Mouse (Mus musculus) myocyte (in vitro differentiated cells): ENCODE measurements around the gene Gemin8. TPM values are rescaled to one million over a fixed set of nuclear protein-coding genes. Genes with fewer than 3 reads are reported as not detected.
A peak's percentile ranks its signal among the peaks of the same experiment; 100 is the strongest.

Experiments used
- H3K27me3 ChIP-seq: one replicate; pipeline ENCODE4 v1.6.1; 2011; ENCODE audit not compliant: control insufficient read depth, insufficient read depth, insufficient read length
- H3K36me3 ChIP-seq: one replicate; pipeline ENCODE4 v1.6.1; 2011; ENCODE audit not compliant: control insufficient read depth, insufficient read depth
- H3K4me2 ChIP-seq: one replicate; pipeline ENCODE4 v1.6.1; 2011; ENCODE audit warnings: low read depth, control low read depth
- H3K4me3 ChIP-seq: one replicate; pipeline ENCODE4 v1.5.1; 2011; ENCODE audit warnings: mild to moderate bottlenecking, control low read depth, moderate library complexity
- H3K79me2 ChIP-seq: one replicate; pipeline ENCODE4 v1.6.1; 2011; ENCODE audit not compliant: control insufficient read depth, insufficient read depth
- H3ac ChIP-seq: one replicate; pipeline ENCODE4 v1.6.1; 2011; ENCODE audit not compliant: control insufficient read depth, insufficient read length
- CEBPB ChIP-seq: IDR thresholded peaks from 2 replicates; pipeline ENCODE4 v1.6.1; 2011; ENCODE audit warnings: mild to moderate bottlenecking, moderate library complexity; ENCODE audit not compliant: poor library complexity, insufficient read depth, severe bottlenecking
- E2F4 ChIP-seq: IDR thresholded peaks from one replicate; pipeline ENCODE4 v1.6.1; 2011; ENCODE audit warnings: mild to moderate bottlenecking, control low read depth, moderate library complexity; ENCODE audit not compliant: insufficient read depth
- MAX ChIP-seq: IDR thresholded peaks from one replicate; pipeline ENCODE4 v1.6.1; 2011; ENCODE audit warnings: low read depth, mild to moderate bottlenecking, control low read depth
- MYOD1 ChIP-seq, 3 experiments: IDR thresholded peaks; one replicate each; pipeline ENCODE4 v1.6.1; 2011; ENCODE audit warnings: control low read depth in 2 of 3, low read depth in 2 of 3, mild to moderate bottlenecking in 2 of 3, moderate library complexity in 1 of 3; ENCODE audit not compliant: insufficient read length in 2 of 3, control insufficient read depth in 1 of 3
- MYOG ChIP-seq, 3 experiments: IDR thresholded peaks; one replicate each; pipeline ENCODE4 v1.6.1; 2011; ENCODE audit warnings: control low read depth in 2 of 3, low read depth in 2 of 3, mild to moderate bottlenecking in 2 of 3; ENCODE audit not compliant: insufficient read length in 2 of 3, control insufficient read depth in 1 of 3, insufficient read depth in 1 of 3
- POLR2A ChIP-seq: IDR thresholded peaks from one replicate; pipeline ENCODE4 v1.6.1; 2011; ENCODE audit warnings: low read depth, mild to moderate bottlenecking, control low read depth, moderate library complexity; ENCODE audit not compliant: insufficient read length
- POLR2AphosphoS2 ChIP-seq: IDR thresholded peaks from one replicate; pipeline ENCODE4 v1.6.1; 2011; ENCODE audit warnings: low read depth, control low read depth; ENCODE audit not compliant: insufficient read length
- REST ChIP-seq: IDR thresholded peaks from one replicate; pipeline ENCODE4 v1.6.1; 2011; ENCODE audit warnings: mild to moderate bottlenecking, control low read depth, moderate library complexity; ENCODE audit not compliant: insufficient read depth, insufficient read length
- SRF ChIP-seq: IDR thresholded peaks from one replicate; pipeline ENCODE4 v1.6.1; 2011; ENCODE audit warnings: low read depth; ENCODE audit not compliant: control insufficient read depth, insufficient read length
- TCF12 ChIP-seq: IDR thresholded peaks from one replicate; pipeline ENCODE4 v1.6.1; 2011; ENCODE audit warnings: mild to moderate bottlenecking, control low read depth; ENCODE audit not compliant: poor library complexity, insufficient read depth, severe bottlenecking
- TCF3 ChIP-seq: IDR thresholded peaks from one replicate; pipeline ENCODE4 v1.6.1; 2011; ENCODE audit warnings: low read depth, control low read depth; ENCODE audit not compliant: insufficient read length
- USF1 ChIP-seq: IDR thresholded peaks from one replicate; pipeline ENCODE4 v1.6.1; 2011; ENCODE audit warnings: low read depth, mild to moderate bottlenecking, control low read depth, moderate library complexity
- polyA plus RNA-seq: library from polyadenylated mRNA; unstranded; fragments of >200 nt; fragmentation: generic; extraction: Trizol; gene quantifications from one replicate; pipeline ENCODE4 v1.2.1, GENCODE M21; 2012; ENCODE audit warnings: missing spikeins

Gene Gemin8
- polyA plus RNA-seq, 1 experiment = 6.6 TPM

- no peak for TF ChIP-seq MAX
- TF ChIP-seq POLR2AphosphoS2 = no peak
- no peak for TF ChIP-seq TCF12
- TF ChIP-seq POLR2A = peak; percentile 18
Observed at GRCm38 (mm10) chrX:166238831-166239460, 68.7 kb downstream of the Gemin8 start, which contains the start of gene Gpm6b. Gpm6b (plus strand) TSS chrX:166238911.

DNA sequence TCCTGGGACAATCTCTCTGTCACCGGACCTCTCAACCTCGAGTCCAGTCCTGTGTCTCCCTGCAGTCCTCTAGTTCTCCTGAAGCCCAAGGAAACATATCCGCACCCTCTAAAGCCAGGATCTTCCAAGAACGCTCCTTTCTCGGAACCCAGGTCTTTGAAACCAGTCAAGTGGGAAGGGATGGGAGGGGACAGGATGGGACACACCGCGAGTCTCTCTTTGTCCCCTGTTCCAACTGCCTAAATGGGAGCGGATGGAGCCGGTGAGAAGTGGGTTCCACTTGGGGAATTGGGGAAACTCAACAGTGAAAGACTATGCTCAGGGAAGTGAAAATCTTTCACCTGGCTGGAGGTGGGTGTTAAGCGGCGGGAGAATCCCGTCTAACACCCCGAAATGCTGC lies 69.3 kb downstream of the Gemin8 start:
- H3ac ChIP-seq = peak overlapping the region; percentile 43
- H3K27me3 ChIP-seq = no peaks in the 10 kb centered on the region
- TF ChIP-seq TCF3 (no peak), CEBPB (no peak), USF1 (no peak), POLR2AphosphoS2 (no peak), MAX (no peak), REST (no peak), MYOD1 (IDR thresholded peaks at IDR 0.05; ENCODE audit: control insufficient read depth in 1 of 3, insufficient read length in 2 of 3, low read depth in 2 of 3) (no peak), SRF (no peak), TCF12 (no peak), MYOG (IDR thresholded peaks at IDR 0.05; ENCODE audit: control insufficient read depth in 1 of 3, insufficient read depth in 1 of 3, insufficient read length in 2 of 3, low read depth in 2 of 3) (no peak), E2F4 (no peak), POLR2A (no peak)
- H3K36me3 ChIP-seq = no peaks in the 10 kb centered on the region
- H3K4me2 ChIP-seq = peak overlapping the region; percentile 73
- H3K79me2 ChIP-seq = no peaks in the 10 kb centered on the region
- H3K4me3 ChIP-seq = peak overlapping the region; percentile 7

More at GRCm38 (mm10) chrX:166238831-166239460, 68.7 kb downstream of the Gemin8 start, which contains the start of gene Gpm6b:
- H3ac ChIP-seq = peak within 1 kb of the TSS; percentile 43
- peak within 1 kb of the TSS; percentile 73 for H3K4me2 ChIP-seq
- no peaks in the 10 kb centered on the region for H3K27me3 ChIP-seq
- H3K4me3 ChIP-seq = peak within 1 kb of the TSS; percentile 7
- no peaks in the 10 kb centered on the region for H3K36me3 ChIP-seq
- H3K79me2 ChIP-seq = no peaks in the 10 kb centered on the region

Other genes starting within 250 kb of the Gemin8 start
- 3.7 TPM for gene Gpm6b, start 68.5 kb downstream of the Gemin8 start, polyA plus RNA-seq